Mouse (Mus musculus): ENCODE data around the gene Tmprss11e. TPM values are rescaled to one million over a fixed set of nuclear protein-coding genes. Genes with fewer than 3 reads are reported as not detected.

Tmprss11e gene
- polyA plus RNA-seq, 1 experiment from 2014 or later: not detected

- ATAC-seq (ENCODE audit: low FRiP score) (no peak), DNase-seq (ENCODE audit: low spot score) (no peak)
- no peak overlapping the region for H3K4me3 ChIP-seq (ENCODE audit: low read depth, low read length)
- H3K36me3 ChIP-seq (ENCODE audit: control insufficient read depth, insufficient read depth, low read length): no peaks in the 10 kb centered on the region
- H3K9ac ChIP-seq (ENCODE audit: low read depth, low read length): no peak overlapping the region
- H3K27ac ChIP-seq (ENCODE audit: low read depth, low read length): no peak overlapping the region
- no peaks in the 10 kb centered on the region for H3K27me3 ChIP-seq (ENCODE audit: control insufficient read depth, insufficient read depth, low read length)
- no peaks in the 10 kb centered on the region for H3K4me1 ChIP-seq (replicated peaks; ENCODE audit: control insufficient read depth, insufficient read depth, low read length)
- no peaks in the 10 kb centered on the region for H3K9me3 ChIP-seq (ENCODE audit: control insufficient read depth, low read length)
- no peak overlapping the region for H3K4me2 ChIP-seq (replicated peaks; ENCODE audit: low read depth, low read length)
Observed at GRCm38 (mm10) chr5:86771010-86771409, 25.4 kb upstream of the Tmprss11e start.

GRCm38 (mm10) chr5:86769015-86769658, 23.5 kb upstream of the Tmprss11e start:
- H3K27me3 ChIP-seq (ENCODE audit: control insufficient read depth, insufficient read depth, low read length): no peaks in the 10 kb centered on the region
- no peak for DNase-seq (ENCODE audit: low spot score)
- no peaks in the 10 kb centered on the region for H3K36me3 ChIP-seq (ENCODE audit: control insufficient read depth, insufficient read depth, low read length)
- ATAC-seq (ENCODE audit: low FRiP score): no peak
- no peaks in the 10 kb centered on the region for H3K9me3 ChIP-seq (ENCODE audit: control insufficient read depth, low read length)
- no peaks in the 10 kb centered on the region for H3K4me1 ChIP-seq (replicated peaks; ENCODE audit: control insufficient read depth, insufficient read depth, low read length)
- WGBS: 67% methylated on average over 3 of the region's 3 CpGs
- H3K4me2 ChIP-seq (replicated peaks; ENCODE audit: low read depth, low read length): no peak overlapping the region
- H3K9ac ChIP-seq (ENCODE audit: low read depth, low read length): no peak overlapping the region
- no peak overlapping the region for H3K27ac ChIP-seq (ENCODE audit: low read depth, low read length)
- H3K4me3 ChIP-seq (ENCODE audit: low read depth, low read length): no peak overlapping the region

GRCm38 (mm10) chr5:86742796-86743195, 2.8 kb downstream of the Tmprss11e start:
- DNase-seq (ENCODE audit: low spot score) (no peak), ATAC-seq (ENCODE audit: low FRiP score) (no peak)
- H3K4me1 ChIP-seq (replicated peaks; ENCODE audit: control insufficient read depth, insufficient read depth, low read length): no peaks in the 10 kb centered on the region
- WGBS: 81% methylated on average over 3 of the region's 3 CpGs
- H3K4me3 ChIP-seq (ENCODE audit: low read depth, low read length): no peak overlapping the region
- no peaks in the 10 kb centered on the region for H3K36me3 ChIP-seq (ENCODE audit: control insufficient read depth, insufficient read depth, low read length)
- H3K27ac ChIP-seq (ENCODE audit: low read depth, low read length): no peak overlapping the region
- H3K4me2 ChIP-seq (replicated peaks; ENCODE audit: low read depth, low read length): no peak overlapping the region
- no peak overlapping the region for H3K9ac ChIP-seq (ENCODE audit: low read depth, low read length)
- H3K27me3 ChIP-seq (ENCODE audit: control insufficient read depth, insufficient read depth, low read length): no peaks in the 10 kb centered on the region
- H3K9me3 ChIP-seq (ENCODE audit: control insufficient read depth, low read length): no peaks in the 10 kb centered on the region

- no peak for DNase-seq (ENCODE audit: low spot score)
- ATAC-seq (ENCODE audit: low FRiP score): no peak
- no peaks in the 10 kb centered on the region for H3K4me1 ChIP-seq (replicated peaks; ENCODE audit: control insufficient read depth, insufficient read depth, low read length)
- H3K9me3 ChIP-seq (ENCODE audit: control insufficient read depth, low read length): no peaks in the 10 kb centered on the region
- H3K27ac ChIP-seq (ENCODE audit: low read depth, low read length): no peak overlapping the region
- no peak overlapping the region for H3K4me3 ChIP-seq (ENCODE audit: low read depth, low read length)
- 85% methylated on average over 5 of the region's 5 CpGs for WGBS
- H3K36me3 ChIP-seq (ENCODE audit: control insufficient read depth, insufficient read depth, low read length): no peaks in the 10 kb centered on the region
- H3K4me2 ChIP-seq (replicated peaks; ENCODE audit: low read depth, low read length): no peak overlapping the region
- no peaks in the 10 kb centered on the region for H3K27me3 ChIP-seq (ENCODE audit: control insufficient read depth, insufficient read depth, low read length)
- no peak overlapping the region for H3K9ac ChIP-seq (ENCODE audit: low read depth, low read length)
Observed at GRCm38 (mm10) chr5:86741146-86741545, 4.5 kb downstream of the Tmprss11e start.

GRCm38 (mm10) chr5:86735808-86736207, 9.8 kb downstream of the Tmprss11e start:
- ATAC-seq (ENCODE audit: low FRiP score) (no peak), DNase-seq (ENCODE audit: low spot score) (no peak)
- no peak overlapping the region for H3K9ac ChIP-seq (ENCODE audit: low read depth, low read length)
- no peak overlapping the region for H3K27ac ChIP-seq (ENCODE audit: low read depth, low read length)
- no peak overlapping the region for H3K4me2 ChIP-seq (replicated peaks; ENCODE audit: low read depth, low read length)
- no peak overlapping the region for H3K4me3 ChIP-seq (ENCODE audit: low read depth, low read length)
- no peaks in the 10 kb centered on the region for H3K36me3 ChIP-seq (ENCODE audit: control insufficient read depth, insufficient read depth, low read length)
- no peaks in the 10 kb centered on the region for H3K4me1 ChIP-seq (replicated peaks; ENCODE audit: control insufficient read depth, insufficient read depth, low read length)
- WGBS: 85% methylated on average over 2 of the region's 2 CpGs
- H3K27me3 ChIP-seq (ENCODE audit: control insufficient read depth, insufficient read depth, low read length): no peaks in the 10 kb centered on the region
- no peaks in the 10 kb centered on the region for H3K9me3 ChIP-seq (ENCODE audit: control insufficient read depth, low read length)

DNA sequence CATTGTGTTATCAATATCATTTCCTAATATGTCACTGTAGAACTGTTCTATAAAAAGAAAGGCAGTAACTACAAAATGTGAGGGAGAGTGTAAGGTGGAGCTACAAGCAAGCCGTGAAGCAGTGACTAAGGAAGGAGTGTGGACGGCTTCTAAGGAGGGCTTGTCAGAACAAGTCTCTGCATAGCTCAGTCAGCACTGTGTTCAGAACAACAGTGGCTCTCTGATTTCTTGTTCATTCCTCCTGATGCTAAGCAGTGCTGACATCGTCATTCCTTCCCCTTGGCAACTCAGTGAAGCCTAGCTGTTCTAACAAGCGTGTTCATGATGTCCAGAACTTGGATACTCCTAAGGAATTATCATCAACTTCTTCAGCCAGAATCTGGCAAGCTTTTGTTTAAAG, 15.0 kb downstream of the Tmprss11e start:
- Histone ChIP-seq H3K4me2 (replicated peaks; ENCODE audit: low read depth, low read length) (no peak overlapping the region), H3K27me3 (ENCODE audit: control insufficient read depth, insufficient read depth, low read length) (no peaks in the 10 kb centered on the region), H3K4me1 (replicated peaks; ENCODE audit: control insufficient read depth, insufficient read depth, low read length) (no peaks in the 10 kb centered on the region), H3K9me3 (ENCODE audit: control insufficient read depth, low read length) (no peaks in the 10 kb centered on the region), H3K36me3 (ENCODE audit: control insufficient read depth, insufficient read depth, low read length) (no peaks in the 10 kb centered on the region), H3K4me3 (ENCODE audit: low read depth, low read length) (no peak overlapping the region), H3K9ac (ENCODE audit: low read depth, low read length) (no peak overlapping the region), H3K27ac (ENCODE audit: low read depth, low read length) (no peak overlapping the region)
- whole genome bisulfite sequencing: 69% methylated on average over 4 of the region's 4 CpGs
- DNase-seq (ENCODE audit: low spot score) (no peak), ATAC-seq (ENCODE audit: low FRiP score) (no peak)

DNA sequence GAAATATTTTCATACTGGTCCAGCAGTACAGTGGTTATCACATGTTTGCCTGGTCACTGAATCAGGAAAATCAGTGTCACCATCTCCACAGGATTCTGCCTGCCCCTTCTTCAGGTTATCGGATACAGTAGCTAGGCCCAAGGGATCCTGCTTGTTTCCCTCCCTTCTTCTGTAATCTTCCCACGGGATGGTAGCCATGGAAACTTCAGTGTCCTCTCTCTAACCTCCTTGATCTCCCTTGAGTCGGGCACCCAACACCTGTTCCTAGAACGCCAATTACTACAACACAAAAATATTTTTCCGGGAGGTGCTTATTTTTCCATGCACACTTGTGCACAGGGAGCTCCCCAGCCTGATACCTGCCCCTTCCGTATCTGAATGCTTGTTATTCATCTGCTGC, 17.0 kb downstream of the Tmprss11e start:
- H3K4me2 ChIP-seq (replicated peaks; ENCODE audit: low read depth, low read length): no peak overlapping the region
- no peak for DNase-seq (ENCODE audit: low spot score)
- H3K4me3 ChIP-seq (ENCODE audit: low read depth, low read length): no peak overlapping the region
- no peak overlapping the region for H3K9ac ChIP-seq (ENCODE audit: low read depth, low read length)
- H3K36me3 ChIP-seq (ENCODE audit: control insufficient read depth, insufficient read depth, low read length): no peaks in the 10 kb centered on the region
- no peaks in the 10 kb centered on the region for H3K4me1 ChIP-seq (replicated peaks; ENCODE audit: control insufficient read depth, insufficient read depth, low read length)
- no peak for ATAC-seq (ENCODE audit: low FRiP score)
- H3K9me3 ChIP-seq (ENCODE audit: control insufficient read depth, low read length): no peaks in the 10 kb centered on the region
- no peak overlapping the region for H3K27ac ChIP-seq (ENCODE audit: low read depth, low read length)
- H3K27me3 ChIP-seq (ENCODE audit: control insufficient read depth, insufficient read depth, low read length): no peaks in the 10 kb centered on the region
- WGBS: 82% methylated on average over 6 of the region's 6 CpGs

GRCm38 (mm10) chr5:86727033-86727432, 18.6 kb downstream of the Tmprss11e start:
- Histone ChIP-seq H3K4me1 (replicated peaks; ENCODE audit: control insufficient read depth, insufficient read depth, low read length) (no peaks in the 10 kb centered on the region), H3K4me2 (replicated peaks; ENCODE audit: low read depth, low read length) (no peak overlapping the region), H3K9me3 (ENCODE audit: control insufficient read depth, low read length) (no peaks in the 10 kb centered on the region), H3K27ac (ENCODE audit: low read depth, low read length) (no peak overlapping the region), H3K36me3 (ENCODE audit: control insufficient read depth, insufficient read depth, low read length) (no peaks in the 10 kb centered on the region), H3K4me3 (ENCODE audit: low read depth, low read length) (no peak overlapping the region), H3K27me3 (ENCODE audit: control insufficient read depth, insufficient read depth, low read length) (no peaks in the 10 kb centered on the region), H3K9ac (ENCODE audit: low read depth, low read length) (no peak overlapping the region)
- ATAC-seq (ENCODE audit: low FRiP score) (no peak), DNase-seq (ENCODE audit: low spot score) (no peak)
- WGBS: 91% methylated on average over 9 of the region's 9 CpGs

GRCm38 (mm10) chr5:86725021-86725420, 20.6 kb downstream of the Tmprss11e start:
- Histone ChIP-seq H3K4me2 (replicated peaks; ENCODE audit: low read depth, low read length) (no peak overlapping the region), H3K36me3 (ENCODE audit: control insufficient read depth, insufficient read depth, low read length) (no peaks in the 10 kb centered on the region), H3K27ac (ENCODE audit: low read depth, low read length) (no peak overlapping the region), H3K4me3 (ENCODE audit: low read depth, low read length) (no peak overlapping the region), H3K9me3 (ENCODE audit: control insufficient read depth, low read length) (no peaks in the 10 kb centered on the region), H3K27me3 (ENCODE audit: control insufficient read depth, insufficient read depth, low read length) (no peaks in the 10 kb centered on the region), H3K9ac (ENCODE audit: low read depth, low read length) (no peak overlapping the region), H3K4me1 (replicated peaks; ENCODE audit: control insufficient read depth, insufficient read depth, low read length) (no peaks in the 10 kb centered on the region)
- ATAC-seq (ENCODE audit: low FRiP score): no peak
- DNase-seq (ENCODE audit: low spot score): no peak
